Mouse (Mus musculus): ENCODE measurements around the gene Nedd4. TPM values are rescaled to one million over a fixed set of nuclear protein-coding genes. Genes with fewer than 3 reads are reported as not detected.

Gene Nedd4
- 605 and 682 TPM in 2 replicates for polyA plus RNA-seq (2016; fragmentation: Nextera tagmentation; extraction: Ambion mirVana)

DNA sequence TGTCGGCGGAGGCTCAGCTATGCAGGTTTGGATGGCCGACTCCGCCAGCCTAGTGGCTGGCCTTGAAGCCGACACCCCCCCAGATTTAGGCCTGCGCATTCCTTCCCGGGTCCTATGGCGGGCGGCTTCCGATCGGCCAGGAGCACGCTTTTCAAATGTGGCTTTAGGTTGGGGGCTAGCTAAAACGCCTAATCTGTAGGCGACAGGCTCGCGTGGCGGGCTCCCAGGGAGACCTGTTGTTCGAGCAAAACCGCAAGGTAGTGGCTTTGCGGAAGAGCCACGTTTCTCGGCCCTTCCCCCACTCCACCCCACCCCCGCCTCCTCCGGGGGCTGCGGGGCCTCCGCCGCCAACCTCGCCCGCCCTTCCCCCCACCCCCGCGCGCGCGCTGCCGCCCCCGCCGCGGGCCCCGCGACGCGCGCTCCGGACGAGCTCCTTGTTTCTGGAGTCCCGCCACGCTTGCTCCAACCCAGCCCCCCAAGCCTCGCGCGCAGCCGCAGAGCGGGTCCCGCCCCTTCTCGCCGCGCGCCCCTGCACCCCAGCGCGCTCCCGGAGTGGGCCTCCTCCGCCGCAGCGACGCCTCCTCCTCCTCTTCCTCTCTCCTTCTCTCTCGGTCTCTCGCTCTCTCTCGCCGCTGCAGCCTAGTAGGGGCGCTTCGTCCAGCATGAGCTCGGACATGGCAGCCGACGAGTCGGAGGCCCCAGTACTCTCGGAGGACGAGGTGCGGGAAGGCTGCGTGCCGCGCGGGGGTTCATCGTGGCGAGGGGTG is at the start of gene Nedd4:
Gene Nedd4, plus strand, starts transcription at position 452 of the 767 bp plus-strand sequence.
- peaks cover 57% of the 10 kb centered on the region for H3K4me1 ChIP-seq
- H3K9me3 ChIP-seq (replicated peaks), result no peaks in the 10 kb centered on the region
- no peaks in the 10 kb centered on the region for H3K27me3 ChIP-seq (ENCODE audit: low read depth, poor library complexity, severe bottlenecking)
- H3K36me3 ChIP-seq, result peaks cover 32% of the 10 kb centered on the region
- H3K4me3 ChIP-seq, result peak within 1 kb of the TSS; percentile 97
- DNase-seq (ENCODE audit: low spot score), result peak; percentile 98
- H3K27ac ChIP-seq (replicated peaks), result peak within 1 kb of the TSS; percentile 100
- under 1% methylated on average over 83 of the region's 83 CpGs for WGBS

DNA sequence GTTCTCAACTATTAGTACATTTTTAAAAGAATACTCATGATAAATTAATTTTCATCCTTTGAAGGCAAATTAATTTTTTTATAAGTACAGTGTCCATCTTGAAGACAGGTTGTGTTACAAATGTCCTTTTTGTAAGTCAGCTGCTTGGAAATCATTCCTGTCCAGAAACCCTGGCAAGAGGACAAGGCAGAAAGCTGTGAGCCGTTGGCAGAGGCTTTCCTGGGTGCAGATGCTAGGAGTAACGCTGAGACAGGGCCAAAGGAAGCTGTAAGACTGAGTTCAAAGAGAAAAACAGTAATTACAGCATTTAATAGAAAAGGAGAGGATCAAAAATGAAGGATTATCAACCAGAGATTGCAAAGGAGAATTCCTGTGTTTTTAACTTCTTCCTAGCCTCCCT is 48.3 kb upstream of the Nedd4 start:
- DNase-seq (ENCODE audit: low spot score), result no peak
- no peaks in the 10 kb centered on the region for H3K9me3 ChIP-seq (replicated peaks)
- H3K27ac ChIP-seq (replicated peaks), result no peak overlapping the region
- WGBS, result 81% methylated on average over 2 of the region's 2 CpGs
- no peaks in the 10 kb centered on the region for H3K27me3 ChIP-seq (ENCODE audit: low read depth, poor library complexity, severe bottlenecking)
- peaks cover 73% of the 10 kb centered on the region for H3K36me3 ChIP-seq
- peaks cover 3% of the 10 kb centered on the region; the same call in 1 of the 2 replicates for H3K4me1 ChIP-seq
- no peak overlapping the region for H3K4me3 ChIP-seq

DNA sequence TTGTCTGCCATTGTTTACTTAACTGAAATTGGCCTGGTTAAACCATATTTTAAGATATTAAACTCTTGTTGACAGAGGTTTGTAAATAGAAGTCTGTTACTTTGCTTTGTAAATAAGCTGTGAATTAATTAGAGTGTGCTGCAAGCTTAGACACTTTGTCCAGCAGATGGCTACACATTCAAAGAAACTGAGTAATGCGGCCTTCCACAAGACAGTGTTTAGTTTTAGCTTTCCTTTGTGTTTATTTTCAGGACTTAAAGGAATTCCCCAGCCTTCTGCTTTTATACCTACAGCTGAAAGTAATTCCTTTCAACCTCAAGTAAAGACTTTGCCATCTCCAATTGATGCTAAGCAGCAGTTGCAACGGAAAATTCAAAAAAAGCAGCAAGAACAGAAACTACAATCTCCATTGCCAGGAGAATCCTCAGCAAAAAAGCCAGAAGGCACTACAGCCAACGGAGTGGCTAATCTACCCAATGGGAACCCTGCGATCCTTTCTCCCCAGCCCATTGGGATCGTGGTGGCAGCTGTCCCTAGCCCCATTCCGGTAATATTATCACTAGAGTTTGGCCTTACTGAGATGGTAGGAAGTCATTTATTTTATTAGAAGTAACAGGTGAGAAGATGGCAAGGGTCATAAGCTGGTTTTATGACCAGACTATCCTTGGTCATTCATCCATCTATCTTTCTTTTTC is 47.2 kb upstream of the Nedd4 start:
- DNase-seq (ENCODE audit: low spot score), result no peak
- Histone ChIP-seq H3K4me1 (peaks cover 3% of the 10 kb centered on the region; the same call in 1 of the 2 replicates), H3K27ac (replicated peaks) (peak overlapping the region; percentile 49; the same call in 1 of the 2 replicates), H3K36me3 (peaks cover 73% of the 10 kb centered on the region), H3K27me3 (ENCODE audit: low read depth, poor library complexity, severe bottlenecking) (no peaks in the 10 kb centered on the region), H3K9me3 (replicated peaks) (no peaks in the 10 kb centered on the region), H3K4me3 (no peak overlapping the region)
- 82% methylated on average over 6 of the region's 6 CpGs for WGBS

GRCm38 (mm10) chr9:72618037-72618436 is 44.1 kb upstream of the Nedd4 start:
- WGBS, result 92% methylated on average over 3 of the region's 3 CpGs
- no peak for DNase-seq (ENCODE audit: low spot score)

DNA sequence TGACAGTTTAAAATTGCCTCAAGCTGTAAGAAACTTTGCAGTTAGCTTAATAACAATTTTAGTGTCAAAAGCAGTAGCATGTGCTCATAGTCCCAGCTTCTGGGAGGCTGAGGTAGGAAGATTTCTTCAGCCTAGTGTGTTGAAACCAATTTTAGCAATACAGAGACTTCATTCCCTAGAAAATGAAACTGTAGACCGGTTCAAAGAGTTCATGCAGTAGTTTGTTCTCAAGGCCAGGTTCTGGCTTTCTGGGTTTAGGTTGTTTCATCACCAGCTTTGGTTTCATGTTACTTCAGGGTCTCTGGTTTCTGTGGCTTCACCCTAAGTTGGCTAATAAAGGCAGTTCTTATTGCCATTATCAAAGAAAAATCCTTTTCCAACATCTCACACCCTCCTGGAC is 38.5 kb upstream of the Nedd4 start:
- peaks cover 24% of the 10 kb centered on the region for H3K36me3 ChIP-seq
- H3K27me3 ChIP-seq (ENCODE audit: low read depth, poor library complexity, severe bottlenecking), result no peaks in the 10 kb centered on the region
- no peak for DNase-seq (ENCODE audit: low spot score)
- 91% methylated on average over 1 of the region's 1 CpGs for whole genome bisulfite sequencing
- H3K9me3 ChIP-seq (replicated peaks), result no peaks in the 10 kb centered on the region
- H3K4me1 ChIP-seq, result peaks cover 12% of the 10 kb centered on the region
- H3K27ac ChIP-seq (replicated peaks), result no peak overlapping the region
- no peak overlapping the region for H3K4me3 ChIP-seq

More at GRCm38 (mm10) chr9:72618037-72618436, 44.1 kb upstream of the Nedd4 start:
- H3K4me1 ChIP-seq, result peaks cover 3% of the 10 kb centered on the region; the same call in 1 of the 2 replicates
- no peak overlapping the region for H3K27ac ChIP-seq (replicated peaks)
- peaks cover 57% of the 10 kb centered on the region for H3K36me3 ChIP-seq
- H3K9me3 ChIP-seq (replicated peaks), result no peaks in the 10 kb centered on the region
- H3K27me3 ChIP-seq (ENCODE audit: low read depth, poor library complexity, severe bottlenecking), result no peaks in the 10 kb centered on the region
- no peak overlapping the region for H3K4me3 ChIP-seq

GRCm38 (mm10) chr9:72627598-72627997 is 34.5 kb upstream of the Nedd4 start:
- H3K4me1 ChIP-seq, result peaks cover 14% of the 10 kb centered on the region
- peaks cover 11% of the 10 kb centered on the region; the same call in 1 of the 2 replicates for H3K36me3 ChIP-seq
- H3K9me3 ChIP-seq (replicated peaks), result no peaks in the 10 kb centered on the region
- DNase-seq (ENCODE audit: low spot score), result no peak
- H3K27me3 ChIP-seq (ENCODE audit: low read depth, poor library complexity, severe bottlenecking), result no peaks in the 10 kb centered on the region
- H3K27ac ChIP-seq (replicated peaks), result no peak overlapping the region
- no peak overlapping the region for H3K4me3 ChIP-seq
- 79% methylated on average over 1 of the region's 1 CpGs for WGBS

DNA sequence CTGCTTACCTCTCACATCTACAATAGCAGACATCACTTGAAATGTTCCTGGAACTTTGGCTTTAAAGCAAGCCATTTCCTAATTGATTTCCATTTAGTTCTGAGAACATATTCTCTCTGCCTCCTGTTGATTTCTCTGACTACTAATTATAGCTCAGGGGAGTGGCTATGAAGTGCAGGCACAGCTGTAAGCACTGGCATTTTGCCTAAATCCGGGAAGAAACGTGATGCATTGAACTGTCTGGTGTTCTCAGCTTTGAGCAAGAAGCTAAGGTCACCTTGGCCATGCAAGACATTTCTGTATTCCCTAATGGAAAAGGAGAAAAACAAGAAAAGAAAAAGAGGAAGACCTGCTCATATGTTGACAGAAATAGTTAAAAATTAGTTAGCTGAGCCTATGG is 33.6 kb upstream of the Nedd4 start:
- Histone ChIP-seq H3K4me1 (peaks cover 14% of the 10 kb centered on the region), H3K27me3 (ENCODE audit: low read depth, poor library complexity, severe bottlenecking) (no peaks in the 10 kb centered on the region), H3K36me3 (peaks cover 4% of the 10 kb centered on the region; the same call in 1 of the 2 replicates), H3K27ac (replicated peaks) (no peak overlapping the region), H3K4me3 (no peak overlapping the region), H3K9me3 (replicated peaks) (no peaks in the 10 kb centered on the region)
- DNase-seq (ENCODE audit: low spot score), result no peak
- WGBS, result 59% methylated on average over 2 of the region's 2 CpGs

DNA sequence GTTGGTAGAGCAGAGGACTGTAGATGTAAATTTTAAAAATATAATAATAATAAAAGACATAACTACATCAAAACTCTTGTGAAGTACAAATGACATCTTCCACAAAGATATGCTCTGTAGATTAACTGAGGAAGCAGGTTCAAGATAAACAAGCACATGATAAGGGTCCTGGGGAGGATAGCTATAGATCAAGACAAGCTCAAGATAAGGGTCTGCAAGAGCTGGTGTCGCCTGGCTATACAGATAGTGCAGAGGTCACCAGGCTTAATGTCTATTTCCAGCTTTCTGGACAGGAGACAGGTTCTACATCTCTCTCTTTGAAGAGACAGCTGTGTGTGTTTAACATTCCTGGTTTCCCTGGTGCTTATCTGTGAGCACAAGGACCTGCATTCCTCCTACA is 29.9 kb upstream of the Nedd4 start:
- Histone ChIP-seq H3K27ac (replicated peaks) (no peak overlapping the region), H3K36me3 (no peaks in the 10 kb centered on the region), H3K4me1 (peaks cover 17% of the 10 kb centered on the region), H3K4me3 (no peak overlapping the region), H3K27me3 (ENCODE audit: low read depth, poor library complexity, severe bottlenecking) (no peaks in the 10 kb centered on the region), H3K9me3 (replicated peaks) (no peaks in the 10 kb centered on the region)
- DNase-seq (ENCODE audit: low spot score), result no peak
- 81% methylated on average over 1 of the region's 1 CpGs for WGBS

- H3K9me3 ChIP-seq (replicated peaks), result no peaks in the 10 kb centered on the region
- no peak for DNase-seq (ENCODE audit: low spot score)
- H3K36me3 ChIP-seq, result no peaks in the 10 kb centered on the region
- no peaks in the 10 kb centered on the region for H3K27me3 ChIP-seq (ENCODE audit: low read depth, poor library complexity, severe bottlenecking)
- no peak overlapping the region for H3K27ac ChIP-seq (replicated peaks)
- H3K4me1 ChIP-seq, result peaks cover 19% of the 10 kb centered on the region
- H3K4me3 ChIP-seq, result no peak overlapping the region
Measured at GRCm38 (mm10) chr9:72635134-72635533, 27.0 kb upstream of the Nedd4 start.

- no peaks in the 10 kb centered on the region for H3K9me3 ChIP-seq (replicated peaks)
- H3K27ac ChIP-seq (replicated peaks), result no peak overlapping the region
- DNase-seq (ENCODE audit: low spot score), result no peak
- peaks cover 33% of the 10 kb centered on the region for H3K4me1 ChIP-seq
- WGBS, result 85% methylated on average over 7 of the region's 7 CpGs
- H3K27me3 ChIP-seq (ENCODE audit: low read depth, poor library complexity, severe bottlenecking), result no peaks in the 10 kb centered on the region
- no peak overlapping the region for H3K4me3 ChIP-seq
- no peaks in the 10 kb centered on the region for H3K36me3 ChIP-seq
Measured at GRCm38 (mm10) chr9:72636547-72636946, 25.6 kb upstream of the Nedd4 start.

DNA sequence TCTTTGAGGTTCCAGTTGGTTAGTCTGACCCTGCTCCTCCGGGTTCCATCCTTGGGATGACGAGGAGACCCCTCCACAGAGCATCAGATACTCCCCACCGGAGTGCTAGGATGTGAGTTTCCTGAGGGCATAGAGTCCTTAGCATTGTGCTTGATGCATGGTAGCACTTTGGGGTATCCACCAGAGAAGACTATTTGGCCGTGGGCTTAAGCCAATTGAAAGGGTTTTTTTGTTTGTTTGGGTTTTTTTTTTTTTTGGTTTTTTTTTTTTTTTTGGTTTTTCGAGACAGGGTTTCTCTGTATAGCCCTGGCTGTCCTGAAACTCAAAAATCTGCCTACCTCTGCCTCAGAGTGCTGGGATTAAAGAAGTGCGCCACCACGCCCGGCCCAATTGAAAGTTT is 24.9 kb upstream of the Nedd4 start:
- DNase-seq (ENCODE audit: low spot score), result no peak
- Histone ChIP-seq H3K4me3 (no peak overlapping the region), H3K27me3 (ENCODE audit: low read depth, poor library complexity, severe bottlenecking) (no peaks in the 10 kb centered on the region), H3K9me3 (replicated peaks) (no peaks in the 10 kb centered on the region), H3K4me1 (peaks cover 36% of the 10 kb centered on the region), H3K36me3 (no peaks in the 10 kb centered on the region), H3K27ac (replicated peaks) (no peak overlapping the region)
- WGBS, result 87% methylated on average over 8 of the region's 8 CpGs

DNA sequence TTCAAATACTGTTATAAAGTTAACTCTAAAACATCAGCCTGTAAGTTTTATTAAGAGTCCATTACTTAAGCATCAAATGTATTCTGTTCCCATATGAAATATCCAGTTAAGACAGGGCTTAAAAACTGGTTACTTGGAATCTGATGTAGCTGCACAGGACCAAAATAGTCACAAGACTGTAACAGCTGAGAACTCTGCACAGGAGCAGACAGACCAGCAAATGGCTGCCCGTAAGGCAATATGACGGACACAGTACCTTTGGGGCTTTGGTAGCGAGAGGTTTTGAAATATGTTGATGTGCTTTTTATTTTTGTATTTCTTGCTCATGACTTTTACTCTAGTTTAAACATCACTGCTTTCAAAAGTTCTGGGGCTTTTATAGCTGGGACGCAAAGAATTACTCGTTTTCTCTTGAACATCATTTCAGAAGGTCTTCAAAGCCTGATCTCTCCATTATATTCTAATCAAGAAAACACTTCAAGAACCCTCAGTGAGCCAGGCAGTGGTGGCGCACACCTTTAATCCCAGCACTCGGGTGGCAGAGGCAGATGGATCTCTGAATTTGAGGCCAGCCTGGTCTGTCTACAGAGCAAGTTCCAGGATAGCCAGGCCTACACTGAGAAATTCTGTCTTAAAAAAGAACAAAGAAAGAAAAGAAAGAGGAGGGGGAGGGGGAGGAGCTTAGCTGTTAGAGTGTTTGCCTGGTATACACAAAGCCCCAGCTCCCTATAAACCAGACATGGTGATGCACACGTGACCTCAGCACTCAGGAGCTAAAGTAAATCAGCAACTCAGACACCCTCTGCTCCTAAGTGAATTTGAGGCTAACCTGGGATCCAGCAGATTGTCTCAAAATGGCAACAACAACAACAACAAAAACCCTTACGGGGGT is 22.9 kb upstream of the Nedd4 start:
- WGBS, result 42% methylated on average over 9 of the region's 9 CpGs
- Histone ChIP-seq H3K27ac (replicated peaks) (peak overlapping the region; percentile 97), H3K36me3 (no peaks in the 10 kb centered on the region)

More for the DNA sequence above, 22.9 kb upstream of the Nedd4 start:
- no peaks in the 10 kb centered on the region for H3K27me3 ChIP-seq (ENCODE audit: low read depth, poor library complexity, severe bottlenecking)
- peak overlapping the region; percentile 54 for H3K4me3 ChIP-seq
- no peaks in the 10 kb centered on the region for H3K9me3 ChIP-seq (replicated peaks)
- no peak for DNase-seq (ENCODE audit: low spot score)
- H3K4me1 ChIP-seq, result peaks cover 40% of the 10 kb centered on the region
